Mouse (Mus musculus) CD4-positive, CD25-positive, alpha-beta regulatory T cell (primary cell): ENCODE data around the gene 4933402E13Rik. TPM values are rescaled to one million over a fixed set of nuclear protein-coding genes. Genes with fewer than 3 reads are reported as not detected.

Experiments used
- polyA plus RNA-seq: library from polyadenylated mRNA; unstranded; fragments of 100-300 nt; shearing (Covaris generic); gene quantifications from one replicate; pipeline ENCODE4 v1.2.1, GENCODE M21; 2017

The 4933402E13Rik gene
- not detected for polyA plus RNA-seq

GRCm38 (mm10) chrX:62283199-62283598 lies at the start of gene 4933402E13Rik:
TSS of gene 4933402E13Rik (plus strand) at chrX:62283499.

Other genes starting within 250 kb of the 4933402E13Rik start
- not detected for gene 4931400O07Rik, start 184.5 kb downstream of the 4933402E13Rik start, polyA plus RNA-seq